Mouse (Mus musculus) myocyte (in vitro differentiated cells): ENCODE data around the gene E130114P18Rik.

Experiments used
- CEBPB ChIP-seq: IDR thresholded peaks from 2 replicates; pipeline ENCODE4 v1.6.1; 2011; ENCODE audit warnings: mild to moderate bottlenecking, moderate library complexity; ENCODE audit not compliant: poor library complexity, insufficient read depth, severe bottlenecking
- MAX ChIP-seq: IDR thresholded peaks from one replicate; pipeline ENCODE4 v1.6.1; 2011; ENCODE audit warnings: low read depth, mild to moderate bottlenecking, control low read depth
- POLR2A ChIP-seq: IDR thresholded peaks from one replicate; pipeline ENCODE4 v1.6.1; 2011; ENCODE audit warnings: low read depth, mild to moderate bottlenecking, control low read depth, moderate library complexity; ENCODE audit not compliant: insufficient read length
- TCF3 ChIP-seq: IDR thresholded peaks from one replicate; pipeline ENCODE4 v1.6.1; 2011; ENCODE audit warnings: low read depth, control low read depth; ENCODE audit not compliant: insufficient read length

GRCm38 (mm10) chr4:97772084-97772484, 5.8 kb downstream of the E130114P18Rik start:
- no peak for TF ChIP-seq TCF3
- TF ChIP-seq MAX, result no peak
- peak; percentile 29 for TF ChIP-seq POLR2A
- no peak for TF ChIP-seq CEBPB
